Mouse (Mus musculus): ENCODE results near the gene Gm28043.
A peak's percentile ranks its signal among the peaks of the same experiment; 100 is the strongest.

Gene Gm28043

DNA sequence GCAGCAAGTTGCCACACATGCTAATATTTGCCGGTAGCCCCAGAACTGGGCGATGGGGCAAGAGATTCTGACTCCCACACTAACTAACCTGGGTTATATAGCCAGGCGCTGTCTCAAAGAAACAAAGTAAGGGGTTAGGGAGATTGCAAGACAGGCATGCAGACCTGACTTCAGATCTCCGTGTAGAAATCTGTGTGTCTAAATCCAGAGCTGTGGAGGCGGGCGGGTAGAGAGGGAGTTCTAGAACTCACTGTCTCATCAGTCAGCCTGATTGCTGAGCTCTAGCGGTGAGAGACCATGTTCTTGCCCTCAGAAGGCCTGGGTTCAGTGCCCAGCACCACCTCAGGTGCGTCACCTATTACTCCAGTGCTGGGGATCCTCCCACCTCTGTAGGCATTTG is 8.8 kb downstream of the Gm28043 start:
- DNase-seq (ENCODE audit: low read depth, low spot score) = no peak

- DNase-seq (ENCODE audit: low read depth, low spot score) = no peak
Observed at GRCm38 (mm10) chr17:29627285-29627684, 12.6 kb downstream of the Gm28043 start.

DNA sequence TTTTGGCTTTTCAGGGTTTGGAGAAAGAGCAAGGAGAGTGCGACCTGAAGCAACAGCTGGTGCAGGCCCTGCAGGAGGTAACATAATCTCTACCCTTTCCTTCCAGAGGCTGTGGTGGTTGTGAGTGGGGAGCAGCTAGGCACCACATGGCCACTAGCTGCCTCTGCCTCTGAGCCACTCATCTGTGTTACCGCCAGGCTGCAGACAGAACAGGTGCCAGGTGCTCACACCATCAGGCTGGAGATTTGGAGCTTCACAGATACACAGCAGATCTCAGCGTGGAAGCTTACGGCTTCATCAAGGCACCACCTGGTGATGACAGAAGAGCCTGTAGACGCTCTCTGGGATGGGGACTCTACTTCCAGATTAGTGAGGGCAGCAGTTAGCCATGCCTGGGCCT is 14.3 kb downstream of the Gm28043 start:
- no peak for DNase-seq (ENCODE audit: low read depth, low spot score)

- DNase-seq (ENCODE audit: low read depth, low spot score) = peak; percentile 71
Observed at GRCm38 (mm10) chr17:29629620-29630019, 14.9 kb downstream of the Gm28043 start.

GRCm38 (mm10) chr17:29632312-29632711 is 17.6 kb downstream of the Gm28043 start:
- DNase-seq (ENCODE audit: low read depth, low spot score) = peak; percentile 67

DNA sequence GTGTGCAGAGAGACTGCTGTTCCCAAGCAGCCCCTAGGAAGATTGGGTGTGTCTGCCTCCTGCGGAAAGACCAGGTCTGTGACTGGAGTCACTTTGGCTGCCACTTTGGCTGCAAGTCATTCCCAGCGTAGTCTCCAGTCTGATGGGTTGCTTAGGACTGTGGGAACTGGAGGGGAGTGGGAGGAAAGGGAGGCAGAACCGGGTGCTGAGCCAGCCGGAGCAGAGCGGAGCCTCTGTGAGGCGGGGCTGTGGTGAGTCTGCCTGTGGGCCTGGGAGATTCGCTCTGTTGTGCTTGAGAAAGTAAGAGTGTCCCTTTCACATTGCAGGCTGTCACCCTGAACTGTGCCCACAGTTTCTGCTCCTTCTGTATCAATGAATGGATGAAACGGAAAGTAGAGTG is 20.8 kb downstream of the Gm28043 start:
- no peak for DNase-seq (ENCODE audit: low read depth, low spot score)

GRCm38 (mm10) chr17:29636118-29636517 is 21.4 kb downstream of the Gm28043 start:
- DNase-seq (ENCODE audit: low read depth, low spot score) = peak; percentile 57

GRCm38 (mm10) chr17:29637377-29637776 is 22.7 kb downstream of the Gm28043 start:
- DNase-seq (ENCODE audit: low read depth, low spot score) = no peak

DNA sequence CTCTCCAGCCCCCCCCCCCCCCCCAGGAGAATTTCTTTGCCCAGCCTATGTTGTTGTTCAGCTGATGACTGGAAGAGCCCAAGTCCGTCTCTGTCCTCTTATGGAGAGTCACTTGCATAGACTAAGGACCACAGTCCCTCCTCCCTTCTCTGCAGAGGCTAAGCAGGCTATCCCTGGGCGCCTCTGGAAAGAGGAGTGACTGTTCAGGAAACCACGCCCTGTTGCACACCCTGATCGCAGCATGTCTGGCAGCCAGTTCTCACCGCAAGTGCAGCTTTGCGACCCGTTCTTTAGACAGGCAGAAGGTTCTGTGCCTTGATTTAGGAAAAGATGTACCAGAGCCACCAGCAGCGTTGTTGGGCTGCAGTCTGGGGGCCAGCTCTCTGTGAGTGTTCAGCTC is 23.2 kb downstream of the Gm28043 start:
- peak; percentile 61 for DNase-seq (ENCODE audit: low read depth, low spot score)

GRCm38 (mm10) chr17:29640971-29641370 is 26.3 kb downstream of the Gm28043 start:
- no peak for DNase-seq (ENCODE audit: low read depth, low spot score)

DNA sequence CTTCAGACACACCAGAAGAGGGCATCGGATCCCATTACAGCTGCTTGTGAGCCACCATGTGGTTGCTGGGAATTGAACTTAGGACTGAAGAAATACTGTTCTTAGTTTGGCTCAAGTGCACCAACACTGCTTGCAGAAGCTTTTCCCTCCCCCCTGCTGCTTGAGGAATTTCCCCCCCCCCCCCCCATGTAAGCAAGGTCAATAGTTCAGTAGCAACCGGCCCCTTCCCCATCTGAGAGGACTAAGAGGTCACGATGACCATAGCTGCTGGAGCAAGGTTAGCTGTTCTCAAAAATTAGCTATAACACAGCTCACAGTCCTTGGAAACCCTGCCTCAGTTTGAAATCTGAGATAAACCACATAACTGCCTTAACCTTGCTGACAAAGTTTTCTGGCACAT is 27.5 kb downstream of the Gm28043 start:
- DNase-seq (ENCODE audit: low read depth, low spot score) = no peak

GRCm38 (mm10) chr17:29658249-29658648 is 43.6 kb downstream of the Gm28043 start:
- no peak for DNase-seq (ENCODE audit: low read depth, low spot score)

DNA sequence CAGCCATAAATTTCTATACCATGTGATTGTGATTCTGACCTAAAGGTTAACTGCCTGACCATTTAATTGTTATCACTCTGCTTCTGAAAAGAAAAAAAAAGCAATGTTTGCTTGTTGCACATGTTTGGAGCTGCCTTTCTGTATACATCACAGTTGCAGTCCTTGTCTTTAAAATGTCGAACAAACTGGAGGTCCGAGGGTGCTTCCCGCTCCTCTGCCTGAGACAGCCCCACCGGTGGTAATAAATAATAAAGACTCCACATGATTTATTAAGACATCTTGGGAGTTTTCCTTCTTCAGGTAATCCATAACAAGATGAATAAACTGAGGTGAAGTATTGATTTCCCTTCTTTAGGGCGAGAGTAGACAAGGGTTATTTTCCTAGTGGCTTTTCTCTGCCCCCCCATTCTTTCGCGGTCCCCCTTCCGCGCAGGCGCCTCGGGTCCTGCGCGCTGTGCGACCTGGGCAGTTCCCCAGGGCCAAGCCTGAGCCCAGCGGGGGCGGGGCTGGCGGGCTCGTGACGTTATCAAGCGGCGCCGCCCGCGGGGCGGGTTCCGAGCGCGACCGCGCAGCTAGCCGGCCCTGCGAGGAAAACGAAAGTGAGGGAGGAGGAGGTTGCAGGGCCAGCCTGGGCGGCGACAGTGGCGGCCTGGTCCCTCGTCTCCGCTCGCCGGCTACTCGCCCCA is 45.5 kb downstream of the Gm28043 start, which contains the start of gene Cmtr1:
Cmtr1 (plus strand) TSS at position 520 of the 686 bp plus-strand sequence.
- DNase-seq (ENCODE audit: low read depth, low spot score) = peak; percentile 91

DNA sequence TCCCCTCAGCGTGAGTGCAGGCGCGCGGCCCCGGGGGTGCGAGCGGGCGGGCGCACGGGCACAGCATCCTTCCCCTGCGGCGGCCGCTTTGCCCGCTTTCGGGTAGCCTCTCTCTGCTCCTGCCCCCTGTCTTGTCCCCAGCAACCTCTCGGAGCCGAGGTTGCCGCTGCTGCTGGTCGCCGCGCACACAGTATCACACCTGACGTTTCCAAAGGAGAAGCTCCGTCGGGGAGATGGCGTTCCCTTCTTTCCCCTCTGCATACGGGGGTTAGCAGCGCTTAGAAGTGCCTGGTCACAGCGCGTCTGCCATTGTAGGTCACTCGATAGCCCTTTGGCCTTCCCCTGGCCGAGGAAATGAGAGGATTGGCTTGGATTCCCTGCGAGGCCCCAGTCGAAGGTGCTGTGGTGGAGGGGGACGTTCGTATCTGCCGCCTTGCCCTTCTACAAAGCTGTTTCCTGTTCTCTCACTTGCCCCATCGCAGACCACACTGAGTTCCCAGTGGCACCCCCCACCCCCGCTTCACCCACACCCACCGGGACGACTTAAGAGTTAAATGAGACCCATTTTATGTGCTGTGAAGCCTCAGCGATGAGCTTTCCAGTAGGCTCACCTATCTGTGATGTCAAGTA is 46.2 kb downstream of the Gm28043 start:
- no peak for DNase-seq (ENCODE audit: low read depth, low spot score)

DNA sequence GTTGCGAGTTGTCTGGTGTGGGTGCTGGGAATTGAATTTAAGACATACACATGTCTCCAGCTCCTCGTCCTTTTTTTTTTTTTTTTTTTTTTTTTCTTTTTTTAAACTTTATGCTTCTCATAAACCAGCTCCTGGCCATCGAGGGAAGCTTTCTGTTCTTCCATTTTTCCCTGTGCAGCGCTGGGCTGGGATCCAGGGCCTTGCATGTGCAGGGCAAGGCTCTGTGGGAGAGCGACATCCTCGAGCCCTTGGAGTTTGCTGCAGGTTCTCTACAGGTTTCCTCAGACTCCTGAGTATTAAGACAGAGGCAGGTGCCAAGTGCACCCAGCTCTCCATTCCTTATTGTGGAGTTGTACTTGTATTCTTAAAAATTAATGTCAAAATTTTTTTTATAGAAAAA is 47.5 kb downstream of the Gm28043 start:
- no peak for DNase-seq (ENCODE audit: low read depth, low spot score)

- peak; percentile 41 for DNase-seq (ENCODE audit: low read depth, low spot score)
Observed at GRCm38 (mm10) chr17:29668051-29668986, 53.6 kb downstream of the Gm28043 start.

GRCm38 (mm10) chr17:29669030-29669429 is 54.4 kb downstream of the Gm28043 start:
- no peak for DNase-seq (ENCODE audit: low read depth, low spot score)

DNA sequence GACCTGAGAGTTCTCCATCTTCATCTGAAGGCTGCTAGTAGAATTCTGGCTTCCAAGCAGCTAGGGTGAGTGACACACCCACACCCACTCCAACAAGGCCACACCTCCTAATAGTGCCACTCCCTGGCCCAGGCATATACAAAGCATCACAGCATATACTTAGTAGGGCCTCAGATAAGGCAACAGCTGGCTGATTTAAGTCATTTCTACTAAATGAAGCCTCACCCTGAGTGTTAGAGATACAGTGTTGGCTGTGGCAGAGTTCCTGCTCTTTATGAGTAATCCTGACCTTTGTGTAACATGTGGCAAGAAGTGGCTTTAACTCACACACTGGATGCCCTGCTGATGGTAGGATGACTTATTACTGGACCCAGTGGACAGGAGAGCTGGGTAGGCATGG is 55.3 kb downstream of the Gm28043 start:
- no peak for DNase-seq (ENCODE audit: low read depth, low spot score)

DNA sequence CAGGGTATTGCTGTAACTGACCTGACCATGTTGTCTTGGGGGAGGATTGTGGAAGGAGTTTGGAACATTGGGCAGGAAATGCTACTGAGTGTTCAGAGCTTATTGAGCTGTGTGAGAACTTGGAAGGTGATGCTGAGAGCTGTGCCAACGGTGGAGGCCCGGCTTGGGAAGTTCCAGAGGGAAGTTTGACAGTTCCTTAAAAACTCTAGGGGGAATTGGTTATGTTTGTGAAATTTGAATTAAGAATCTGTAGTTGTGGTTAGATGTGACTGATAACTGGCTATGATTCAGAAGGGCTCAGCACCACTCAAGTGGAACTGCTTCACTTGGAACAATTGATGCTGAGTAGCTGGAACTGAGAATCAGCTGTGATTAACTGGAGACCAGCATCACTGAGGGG is 56.3 kb downstream of the Gm28043 start:
- DNase-seq (ENCODE audit: low read depth, low spot score) = no peak

GRCm38 (mm10) chr17:29673325-29673724 is 58.6 kb downstream of the Gm28043 start:
- DNase-seq (ENCODE audit: low read depth, low spot score) = no peak

GRCm38 (mm10) chr17:29678526-29678925 is 63.9 kb downstream of the Gm28043 start:
- no peak for DNase-seq (ENCODE audit: low read depth, low spot score)

GRCm38 (mm10) chr17:29679038-29679767 is 64.5 kb downstream of the Gm28043 start:
- DNase-seq (ENCODE audit: low read depth, low spot score) = no peak
